In the genomic region with DNA sequence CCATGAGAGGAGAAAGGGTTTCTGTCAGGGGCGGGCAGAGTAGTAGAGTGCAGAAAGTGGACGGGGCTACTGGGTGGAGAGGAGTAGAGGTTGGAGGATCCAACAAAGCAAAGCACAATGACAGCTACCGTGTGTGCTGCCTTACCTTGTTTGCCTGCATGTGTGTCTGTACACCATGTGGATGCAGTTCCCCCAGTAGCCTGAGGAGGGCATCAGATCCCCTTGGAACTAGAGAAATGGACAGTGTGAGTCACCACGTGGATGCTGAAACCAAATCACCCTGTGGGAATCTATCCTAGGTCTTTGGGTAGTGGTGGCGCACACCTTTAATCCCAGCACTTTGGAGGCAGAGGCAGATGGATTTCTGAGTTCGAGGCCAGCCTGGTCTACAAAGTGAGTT, we compare ENCODE assay signal across 13 mouse cellular contexts. TPM values are rescaled to one million over a fixed set of nuclear protein-coding genes. Genes with fewer than 3 reads are reported as not detected.
A peak's percentile ranks its signal among the peaks of the same experiment; 100 is the strongest.
DNase-seq lines count a peak whose midpoint lies in the region; ATAC-seq and TF ChIP-seq lines count a peak whose summit lies in the region.
"Had no signal": no experiment of that assay in that cellular context is flagged by ENCODE, and none has a peak within 500 bp of the region (broad histone marks: within the 10 kb centered on the region; RNA-seq: fewer than 3 reads in every experiment).

No protein-coding gene starts in this region.

- H3K4me3 ChIP-seq in forebrain, embryonic 15.5 days = no peak overlapping the region
- no peak overlapping the region for H3K4me3 ChIP-seq in forebrain, embryonic 14.5 days (ENCODE audit: low read depth, low read length)
- no peak overlapping the region for H3K4me3 ChIP-seq in liver, adult 2 months (ENCODE audit: insufficient read depth, low read depth, low read length)
- no peak overlapping the region for H3K4me3 ChIP-seq in liver, embryonic 11.5 days (ENCODE audit: low read depth, low read length)
- H3K4me3 ChIP-seq: forebrain, embryonic 10.5 days had no signal

- DNase-seq in forebrain, embryonic 14.5 days (ENCODE audit: low spot score) = no peak
- no peak for DNase-seq in liver, adult 2 months (ENCODE audit: extremely low read depth, low read depth, low spot score)
- no peak for DNase-seq in liver, embryonic 11.5 days (ENCODE audit: low spot score)
- peak; percentile 17 for DNase-seq in thymus, postnatal 4 days
- DNase-seq in thymus, postnatal 36 days = no peak
- no peak for DNase-seq in ovary, postnatal 10 days (ENCODE audit: low spot score)
- no peak for DNase-seq in heart, adult 9 months (ENCODE audit: low spot score in 2 of 2)
- DNase-seq: cerebellum, adult 8-10 months; gastrocnemius, postnatal 14 days; thymus, adult 18-20 months had no signal

- no peak for TF ChIP-seq POLR2A in liver, adult 2 months (IDR thresholded peaks at IDR 0.05; ENCODE audit: extremely low read depth, insufficient read depth, low read length)

- peaks cover 70% of the 10 kb centered on the region for H3K36me3 ChIP-seq in forebrain, embryonic 15.5 days
- H3K36me3 ChIP-seq in forebrain, embryonic 14.5 days (ENCODE audit: control insufficient read depth, insufficient read depth, low read length) = peaks cover 67% of the 10 kb centered on the region
- peaks cover 58% of the 10 kb centered on the region for H3K36me3 ChIP-seq in liver, adult 2 months (ENCODE audit: control insufficient read depth, insufficient read depth, low read length)
- peaks cover 14% of the 10 kb centered on the region for H3K36me3 ChIP-seq in liver, embryonic 11.5 days (ENCODE audit: control insufficient read depth, insufficient read depth, low read length)

- no peaks in the 10 kb centered on the region for H3K27me3 ChIP-seq in forebrain, embryonic 15.5 days
- no peaks in the 10 kb centered on the region for H3K27me3 ChIP-seq in forebrain, embryonic 14.5 days (replicated peaks; ENCODE audit: control insufficient read depth, insufficient read depth, low read length)
- H3K27me3 ChIP-seq in liver, adult 2 months (ENCODE audit: control insufficient read depth, insufficient read depth, low read length) = no peaks in the 10 kb centered on the region
- H3K27me3 ChIP-seq in liver, embryonic 11.5 days (replicated peaks; ENCODE audit: control insufficient read depth, insufficient read depth, low read length) = no peaks in the 10 kb centered on the region

- 0 out of 2 replicates have a peak, but pooled peaks have one; percentile 11 for ATAC-seq in forebrain, embryonic 15.5 days (replicated peaks)
- no peak for ATAC-seq in forebrain, embryonic 14.5 days
- no peak for ATAC-seq in liver, embryonic 11.5 days (replicated peaks; ENCODE audit: low FRiP score)
- ATAC-seq: activated CD4-positive, CD25-positive, alpha-beta regulatory T cell, adult 4 months had no signal

- no peak overlapping the region for H3K4me2 ChIP-seq in forebrain, embryonic 15.5 days (replicated peaks)
- H3K4me2 ChIP-seq in forebrain, embryonic 14.5 days (ENCODE audit: low read length) = no peak overlapping the region
- H3K4me2 ChIP-seq in liver, embryonic 11.5 days = no peak overlapping the region

- H3K27ac ChIP-seq in forebrain, embryonic 15.5 days (replicated peaks) = no peak overlapping the region
- H3K27ac ChIP-seq in forebrain, embryonic 14.5 days (ENCODE audit: low read depth, low read length) = no peak overlapping the region
- H3K27ac ChIP-seq in liver, adult 2 months (replicated peaks; ENCODE audit: insufficient read depth, low read depth, low read length) = no peak overlapping the region
- no peak overlapping the region for H3K27ac ChIP-seq in liver, embryonic 11.5 days (ENCODE audit: low read depth, low read length)
- H3K27ac ChIP-seq: forebrain, embryonic 10.5 days had no signal

- peaks cover 21% of the 10 kb centered on the region for H3K4me1 ChIP-seq in forebrain, embryonic 15.5 days
- peaks cover 4% of the 10 kb centered on the region; the same call in 1 of the 2 replicates for H3K4me1 ChIP-seq in forebrain, embryonic 14.5 days (ENCODE audit: control insufficient read depth, insufficient read depth, low read length)
- peaks cover 7% of the 10 kb centered on the region for H3K4me1 ChIP-seq in liver, adult 2 months (ENCODE audit: control insufficient read depth, insufficient read depth, low read length)
- H3K4me1 ChIP-seq in liver, embryonic 11.5 days (replicated peaks; ENCODE audit: control insufficient read depth, insufficient read depth, low read length) = no peaks in the 10 kb centered on the region
- H3K4me1 ChIP-seq: forebrain, embryonic 10.5 days had no signal

- 98% methylated on average over 6 of the region's 6 CpGs for WGBS in forebrain, embryonic 15.5 days
- WGBS in forebrain, embryonic 14.5 days = 98% methylated on average over 6 of the region's 6 CpGs
- WGBS in liver, adult 2 months = 96% methylated on average over 6 of the region's 6 CpGs
- WGBS in liver, embryonic 11.5 days = 86% methylated on average over 6 of the region's 6 CpGs

- TF ChIP-seq CTCF in liver, adult 2 months (IDR thresholded peaks at IDR 0.05; ENCODE audit: low read depth, low read length) = peak; percentile 23; the same call in 1 of the 2 replicates

- no peak overlapping the region for H3K9ac ChIP-seq in forebrain, embryonic 15.5 days (replicated peaks)
- H3K9ac ChIP-seq in forebrain, embryonic 14.5 days (ENCODE audit: low read length) = no peak overlapping the region
- no peak overlapping the region for H3K9ac ChIP-seq in liver, adult 2 months (ENCODE audit: low read depth, low read length)
- H3K9ac ChIP-seq in liver, embryonic 11.5 days (ENCODE audit: low read depth, low read length) = no peak overlapping the region

- peaks cover 29% of the 10 kb centered on the region; the same call in 1 of the 2 replicates for H3K79me2 ChIP-seq in liver, adult 2 months (ENCODE audit: control insufficient read depth, insufficient read depth, low read length)

- peaks cover 3% of the 10 kb centered on the region for H3K9me3 ChIP-seq in forebrain, embryonic 15.5 days
- peaks cover 10% of the 10 kb centered on the region for H3K9me3 ChIP-seq in forebrain, embryonic 14.5 days (replicated peaks; ENCODE audit: control insufficient read depth, low read length)
- peaks cover 3% of the 10 kb centered on the region; the same call in 1 of the 2 replicates for H3K9me3 ChIP-seq in liver, embryonic 11.5 days (ENCODE audit: control insufficient read depth, low read length)

RNA-seq across cellular contexts. Expression of a gene that starts 11.6 kb away (rescaled TPM):
- polyA plus RNA-seq in forebrain, embryonic 15.5 days (2015; fragmentation: Nextera tagmentation; extraction: Ambion mirVana) = 71.5 and 75.6 TPM in 2 replicates
- polyA plus RNA-seq in forebrain, embryonic 14.5 days (2014; fragmentation: Nextera tagmentation; extraction: Ambion mirVana) = 70.8 and 82.2 TPM in 2 replicates
- total RNA-seq in liver, adult 2 months (2014; rRNA removed) = 94.4 and 97.6 TPM in 2 replicates
- polyA plus RNA-seq in liver, adult 2 months (2012; rRNA removed) = 5.6 and 6.0 TPM in 2 replicates
- 9.8 and 10.9 TPM in 2 replicates for polyA plus RNA-seq in liver, embryonic 11.5 days (2014; fragmentation: Nextera tagmentation; extraction: Ambion mirVana)

RNA-seq across cellular contexts. Expression of a gene that starts 31.9 kb away (rescaled TPM):
- polyA plus RNA-seq in forebrain, embryonic 15.5 days (2015; fragmentation: Nextera tagmentation; extraction: Ambion mirVana) = 24.3 and 30.2 TPM in 2 replicates
- polyA plus RNA-seq in forebrain, embryonic 14.5 days (2014; fragmentation: Nextera tagmentation; extraction: Ambion mirVana) = 15.5 and 19.5 TPM in 2 replicates
- total RNA-seq in liver, adult 2 months (2014; rRNA removed) = 7.7 and 8.7 TPM in 2 replicates
- 5.2 and 7.1 TPM in 2 replicates for polyA plus RNA-seq in liver, adult 2 months (2012; rRNA removed)
- 26.3 and 26.8 TPM in 2 replicates for polyA plus RNA-seq in liver, embryonic 11.5 days (2014; fragmentation: Nextera tagmentation; extraction: Ambion mirVana)
